Mouse (Mus musculus): Measurements from ENCODE around the gene Gtpbp2.

DNA sequence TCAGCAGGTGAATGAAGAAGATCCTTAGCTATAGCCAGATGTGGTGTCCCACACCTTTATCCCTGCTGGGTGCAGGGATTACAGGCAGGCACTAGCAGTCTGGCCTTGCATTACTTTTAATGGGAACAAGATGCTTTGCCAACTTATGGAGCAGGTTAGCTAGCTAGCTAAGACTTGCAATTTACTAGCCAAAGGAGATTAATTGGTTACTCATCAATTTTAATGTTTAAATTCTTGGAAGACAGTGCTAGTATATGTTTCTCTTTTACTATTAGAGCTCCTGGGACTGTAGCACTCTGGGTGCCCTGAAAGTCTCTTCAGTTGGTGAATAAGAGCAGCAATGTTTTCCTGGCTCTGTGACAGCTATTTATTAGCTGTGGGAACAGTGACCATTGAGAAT is 45.8 kb downstream of the Gtpbp2 start:
- TF ChIP-seq CTCF (IDR thresholded peaks at IDR 0.05; ENCODE audit: low read depth) (no peak), EP300 (optimal IDR thresholded peaks at IDR 0.05) (no peak)

Data from stomach, postnatal 0 days (tissue).